Mouse (Mus musculus) neural tube, embryonic 10.5 days (tissue): Measurements from ENCODE around the gene Xrcc4.
"Not testable (repeated sequence)": the region's sequence is repeated elsewhere in the genome, so short reads cannot be mapped to it uniquely, and the experiment has no call there.

ENCODE experiments used
- DNase-seq: peaks from one replicate; pipeline ENCODE4 v3.0.0-alpha.2; 2017; ENCODE audit warnings: low spot score; ENCODE audit errors: extremely low spot score

Gene Xrcc4

DNA sequence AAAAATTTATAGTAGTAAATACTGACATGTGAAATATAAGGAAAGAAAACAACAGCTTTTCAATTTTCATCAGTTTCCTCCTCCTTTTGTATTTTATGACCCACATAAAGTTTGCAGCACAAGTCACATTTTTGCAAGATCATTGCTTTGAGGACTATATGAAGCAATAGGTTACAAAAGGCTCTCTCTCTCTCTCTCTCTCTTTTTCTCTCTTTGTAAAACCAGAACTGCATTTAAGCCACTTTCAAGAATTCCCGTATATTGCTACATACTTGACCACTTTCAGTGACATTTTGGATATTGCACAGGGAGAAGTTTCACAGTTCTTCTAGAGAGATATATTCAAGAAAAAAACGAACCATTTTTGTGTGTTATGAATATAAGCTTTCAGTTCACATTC is 261.6 kb downstream of the Xrcc4 start:
- DNase-seq, result no peak

DNA sequence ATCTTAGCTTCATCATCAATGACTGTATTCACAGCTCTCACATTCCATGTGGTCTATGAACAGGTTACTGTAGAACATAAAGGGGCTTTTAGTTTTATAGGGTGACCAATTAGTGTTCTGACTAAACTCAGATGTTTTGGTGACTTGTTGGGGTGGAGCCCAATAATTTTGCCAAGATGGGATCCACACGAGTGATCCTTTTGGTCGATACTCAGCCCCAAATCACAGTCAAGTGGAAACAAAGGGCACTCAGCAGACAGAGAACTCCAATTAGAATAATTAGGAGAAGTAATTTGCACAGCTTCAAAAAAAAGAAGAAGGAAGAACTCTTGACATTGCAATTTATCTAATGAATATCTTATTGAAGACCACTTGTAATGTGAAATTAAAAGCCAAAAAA is 274.9 kb downstream of the Xrcc4 start:
- DNase-seq, result no peak

DNA sequence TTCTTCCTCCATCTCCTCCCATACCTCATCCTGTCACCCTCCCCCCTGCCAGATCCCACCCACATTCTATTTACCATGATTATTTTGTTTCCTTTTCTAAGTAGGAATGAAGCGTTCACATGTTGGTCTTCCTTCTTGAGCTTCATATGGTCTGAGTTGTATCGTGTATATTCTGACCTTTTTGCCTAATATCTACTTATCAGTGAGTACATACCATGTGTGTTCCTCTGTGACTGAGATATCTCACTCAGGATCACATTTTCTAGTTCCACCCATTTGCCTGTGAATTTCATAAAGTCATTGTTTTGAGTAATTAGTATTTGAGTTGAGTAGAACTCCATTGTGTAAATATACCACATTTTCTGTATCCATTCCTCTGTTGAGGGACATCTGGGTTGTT is 277.2 kb downstream of the Xrcc4 start:
- DNase-seq, result no peak

DNA sequence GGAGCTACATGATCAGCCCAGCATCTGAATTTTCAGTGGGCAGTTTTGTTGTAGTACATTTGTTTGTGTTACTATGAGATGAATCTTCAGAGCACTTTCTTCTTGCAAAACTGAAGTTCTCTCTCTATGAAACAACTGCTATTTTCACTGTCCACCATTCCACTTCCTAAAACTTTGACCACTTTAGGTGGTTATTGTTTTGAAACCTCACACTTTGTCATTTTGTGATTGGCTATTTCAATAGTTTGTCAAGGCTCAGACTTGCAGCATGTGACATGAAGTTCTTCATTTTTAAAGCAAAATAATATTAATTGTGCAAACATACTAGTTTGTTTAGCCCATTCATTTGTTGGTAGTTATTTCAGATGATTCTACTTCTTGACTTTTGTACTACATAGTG is 280.4 kb downstream of the Xrcc4 start:
- DNase-seq, result no peak

DNA sequence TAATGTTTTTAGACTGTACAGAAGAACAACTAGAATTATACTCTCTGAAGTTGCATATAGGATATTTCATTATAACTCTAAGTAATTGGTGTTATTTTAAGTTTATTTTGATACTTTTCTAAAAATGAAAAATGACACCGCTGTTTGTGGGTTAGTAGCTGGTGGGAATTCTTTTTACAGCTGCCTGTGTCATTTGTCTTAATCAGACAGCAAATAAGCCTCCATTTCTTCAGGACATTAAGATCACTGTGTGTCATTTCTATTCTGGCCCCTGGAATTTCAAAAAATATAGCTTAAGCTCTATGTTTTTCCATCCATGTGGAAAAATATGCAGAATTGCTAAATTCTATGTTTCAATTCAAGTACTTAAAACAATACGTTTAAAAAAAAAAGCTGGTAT is 287.5 kb downstream of the Xrcc4 start:
- DNase-seq, result no peak

DNA sequence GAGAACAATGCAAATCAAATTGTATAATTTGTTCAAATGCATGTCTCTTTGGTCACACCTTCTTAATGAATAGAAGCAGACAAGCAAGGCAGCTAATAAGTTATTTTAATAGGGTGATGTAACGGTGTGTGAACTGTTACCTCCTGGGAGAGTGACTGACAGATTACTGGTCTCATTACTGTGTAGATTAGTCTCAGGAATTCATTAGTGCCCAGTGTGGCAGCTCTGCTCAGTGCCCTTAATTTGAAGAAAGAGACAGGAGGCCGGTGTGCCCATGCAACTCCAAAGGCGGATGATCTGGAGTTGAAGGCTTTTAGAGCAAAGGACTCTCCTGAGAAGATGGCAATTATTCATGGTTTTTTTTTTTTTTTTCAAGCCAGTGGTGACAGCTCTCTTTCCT is 291.7 kb downstream of the Xrcc4 start:
- DNase-seq, result no peak

DNA sequence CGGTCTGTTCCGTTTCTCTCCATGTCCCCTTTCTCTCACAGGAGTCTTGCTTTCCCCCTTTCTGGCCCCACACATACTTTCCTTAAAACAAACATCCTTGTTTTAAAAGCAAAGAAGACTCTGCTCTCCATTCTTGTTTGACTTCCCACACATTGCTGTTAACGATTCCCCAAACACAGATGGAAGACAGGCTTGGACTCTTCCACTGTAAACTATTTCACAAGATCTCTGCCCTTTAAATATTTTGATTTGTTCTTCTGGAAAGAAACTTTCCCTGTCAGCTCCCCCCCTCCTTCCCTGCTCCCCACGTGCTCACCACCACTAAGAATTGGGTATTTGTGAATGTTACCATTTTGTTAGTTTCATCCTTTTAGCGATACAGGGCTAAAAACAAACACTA is 297.9 kb downstream of the Xrcc4 start:
- DNase-seq, result no peak

DNA sequence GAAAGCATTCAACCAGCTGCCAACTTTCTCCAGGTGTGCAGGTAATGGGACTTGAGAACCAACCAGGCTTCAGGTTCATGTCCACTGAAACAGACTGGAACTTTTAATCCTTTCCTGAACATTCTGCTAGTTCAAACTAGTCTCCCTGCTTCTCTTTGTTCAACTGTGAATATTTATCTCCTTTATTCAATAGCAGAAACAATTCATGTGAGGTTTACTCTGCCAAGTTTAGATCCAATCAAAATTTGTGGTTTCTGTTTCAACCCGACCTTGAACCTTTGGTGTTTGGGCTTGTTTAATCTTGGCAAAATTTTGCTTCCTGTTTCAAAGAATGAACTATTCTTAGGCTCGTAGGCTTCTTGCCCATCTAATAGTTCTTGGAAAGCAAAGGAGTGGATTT is 306.5 kb downstream of the Xrcc4 start:
- no peak for DNase-seq

DNA sequence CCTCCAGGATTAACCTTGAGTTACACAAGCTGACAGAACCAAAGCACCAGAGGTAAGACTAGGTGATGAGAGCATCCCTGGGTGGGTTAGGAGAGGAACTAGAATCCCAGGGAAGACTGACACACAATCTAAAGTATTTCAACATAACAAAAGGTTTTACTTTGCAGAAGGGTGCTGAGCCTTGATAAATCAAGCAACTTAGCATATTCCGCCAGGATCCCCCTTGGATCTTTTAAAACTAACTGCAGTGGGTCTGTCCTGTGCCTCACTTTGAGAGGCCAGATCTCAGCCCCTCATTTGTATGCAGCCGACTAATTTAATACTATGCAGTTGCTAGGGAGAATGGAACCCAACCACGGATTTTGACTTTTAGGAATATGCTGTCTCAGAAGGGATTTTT is 309.1 kb downstream of the Xrcc4 start:
- DNase-seq, result no peak

DNA sequence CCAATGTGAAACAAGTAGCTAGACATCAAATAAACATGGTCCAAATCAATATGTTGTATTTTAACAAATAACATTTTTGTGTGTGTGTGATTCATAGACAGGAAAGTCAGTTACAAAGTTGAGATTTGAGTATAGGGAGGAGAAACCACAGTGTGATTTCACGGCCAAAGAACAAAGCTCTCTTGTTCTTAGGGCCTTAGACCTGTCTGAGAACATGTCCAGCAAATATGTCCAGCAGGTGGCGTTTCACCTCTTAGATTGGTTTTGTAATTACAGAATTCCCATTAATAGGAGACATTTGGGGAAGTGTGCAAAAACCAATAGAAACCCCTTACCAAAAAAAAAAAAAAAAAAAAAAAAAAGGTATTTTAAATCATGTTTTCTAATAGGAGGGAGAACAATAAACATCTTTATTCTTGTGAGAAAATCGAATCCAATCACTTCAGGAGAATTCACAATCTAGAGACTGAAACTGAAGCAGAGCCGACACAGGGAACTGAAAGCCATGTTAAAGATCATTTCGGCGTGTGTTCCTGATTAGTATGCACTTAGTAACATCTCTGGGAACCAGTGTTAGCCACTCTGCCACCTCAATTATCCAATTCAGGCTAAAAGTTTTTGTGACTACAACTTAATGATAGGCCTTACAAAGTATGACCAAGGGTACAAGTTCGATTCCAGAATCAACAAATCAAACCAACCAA is 310.0 kb downstream of the Xrcc4 start:
- peak; percentile 52 for DNase-seq

DNA sequence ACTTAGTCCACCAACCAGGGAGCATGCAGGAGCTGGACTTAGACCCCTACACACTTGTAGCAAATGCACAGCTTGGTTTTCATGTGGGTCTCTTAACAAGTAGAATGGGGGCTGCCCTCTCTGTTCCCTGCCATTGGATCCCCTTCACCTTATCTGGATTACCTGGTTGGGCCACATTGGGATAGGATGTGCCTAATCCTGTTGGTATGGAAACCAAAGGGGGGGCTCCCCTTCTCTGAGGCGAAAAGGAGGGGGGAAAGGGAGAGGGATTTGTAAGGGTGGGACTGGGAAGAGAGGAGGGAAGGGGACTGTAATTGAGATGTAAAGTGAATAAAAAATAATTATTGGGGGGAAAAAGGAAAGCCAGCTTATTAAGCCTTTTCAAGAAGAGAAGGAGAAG is 311.6 kb downstream of the Xrcc4 start:
- DNase-seq, result no peak

DNA sequence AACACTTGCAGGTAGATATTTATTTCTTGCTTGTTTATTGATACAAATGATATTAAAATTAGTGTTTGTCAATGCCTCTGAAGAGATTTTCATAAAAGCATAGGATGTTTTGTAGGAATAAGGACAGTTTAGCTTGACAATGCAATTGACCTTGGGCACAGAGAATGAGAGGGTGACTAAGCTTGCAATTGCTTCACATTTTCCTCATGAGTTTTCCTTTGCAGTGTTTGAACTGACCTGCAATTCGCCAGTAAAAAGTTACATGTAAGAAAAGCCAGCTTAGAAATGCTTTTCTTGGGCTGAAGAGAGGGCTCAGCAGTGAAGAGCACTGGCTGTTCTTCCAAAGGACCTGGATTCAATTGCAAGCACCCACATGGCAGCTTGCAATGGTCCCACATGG is 312.3 kb downstream of the Xrcc4 start:
- no peak for DNase-seq

DNA sequence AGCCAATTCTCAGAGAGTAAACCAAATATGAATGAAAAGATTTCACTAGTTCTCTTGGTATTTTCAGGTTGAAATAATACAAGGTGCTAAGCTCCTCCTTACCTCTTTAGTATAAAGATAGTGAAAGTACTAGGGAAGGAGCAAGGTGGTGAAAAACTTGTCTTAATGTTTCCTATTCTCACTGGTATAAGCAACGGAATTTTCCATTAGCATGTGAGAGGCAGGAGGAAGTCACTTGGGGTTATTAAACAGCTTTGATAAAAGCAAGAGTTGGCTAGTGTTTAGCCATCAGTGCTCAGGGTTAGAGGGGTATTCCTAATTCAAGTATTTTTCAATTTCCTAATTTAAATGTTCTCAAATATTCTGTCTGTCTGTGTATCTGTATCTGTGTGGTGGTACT is 322.9 kb downstream of the Xrcc4 start:
- no peak for DNase-seq

DNA sequence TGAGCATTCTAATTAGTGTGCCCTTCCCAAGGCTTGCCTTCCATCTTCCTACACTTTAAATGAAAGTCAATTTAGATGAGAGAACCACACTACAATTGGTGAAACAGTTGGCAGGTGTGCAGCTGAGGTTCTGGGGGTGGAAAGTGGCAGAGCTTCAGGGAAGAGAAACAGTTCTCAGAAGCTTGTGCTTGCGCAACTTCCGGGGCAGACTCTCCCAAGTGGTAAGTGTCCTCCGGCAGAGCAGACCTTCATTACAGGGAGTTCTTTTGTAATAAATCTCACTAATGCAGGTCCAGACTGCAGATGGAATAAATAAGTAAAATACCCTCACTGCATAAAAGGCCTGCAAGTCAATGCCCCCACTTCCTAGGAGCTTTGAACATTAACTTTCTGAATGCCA is 323.4 kb downstream of the Xrcc4 start:
- DNase-seq, result no peak

DNA sequence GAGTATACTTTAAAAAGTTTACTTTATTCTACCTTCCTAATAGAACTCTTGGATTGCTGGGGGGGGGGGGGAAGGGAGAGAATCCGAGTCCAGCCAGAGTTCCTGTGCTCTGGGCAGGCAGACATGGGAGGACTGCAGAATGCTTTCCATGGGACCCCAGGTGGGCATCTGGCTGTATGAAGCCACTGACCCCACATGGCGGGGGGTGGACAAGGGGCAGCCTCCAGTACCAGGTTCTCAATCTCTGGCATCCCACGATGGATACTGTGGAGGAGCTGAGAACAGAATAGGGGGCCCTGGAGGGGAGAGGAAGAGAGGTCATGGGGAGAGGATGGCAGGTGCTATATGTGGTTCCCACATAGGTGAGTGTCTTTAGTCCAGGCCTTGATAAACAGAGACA is 327.1 kb downstream of the Xrcc4 start:
- DNase-seq, result no peak

DNA sequence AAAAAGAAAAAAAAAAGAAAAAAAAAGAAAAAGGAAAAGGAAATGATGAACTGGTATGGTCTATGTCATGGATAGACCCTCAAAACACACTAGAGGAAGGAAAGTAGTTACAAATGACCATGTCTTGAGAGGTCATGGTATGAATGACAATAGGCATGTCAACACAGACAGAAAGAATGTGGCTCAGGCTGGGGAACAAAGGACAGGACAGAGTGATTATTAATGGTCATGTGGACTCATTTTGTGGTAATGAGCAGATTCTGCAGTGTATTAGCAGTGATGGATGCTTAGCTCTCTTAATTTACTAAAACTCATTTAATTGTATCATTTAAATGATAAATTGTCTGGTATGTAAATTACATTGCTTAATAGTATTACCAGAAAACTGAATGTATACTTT is 333.1 kb downstream of the Xrcc4 start:
- no peak for DNase-seq

DNA sequence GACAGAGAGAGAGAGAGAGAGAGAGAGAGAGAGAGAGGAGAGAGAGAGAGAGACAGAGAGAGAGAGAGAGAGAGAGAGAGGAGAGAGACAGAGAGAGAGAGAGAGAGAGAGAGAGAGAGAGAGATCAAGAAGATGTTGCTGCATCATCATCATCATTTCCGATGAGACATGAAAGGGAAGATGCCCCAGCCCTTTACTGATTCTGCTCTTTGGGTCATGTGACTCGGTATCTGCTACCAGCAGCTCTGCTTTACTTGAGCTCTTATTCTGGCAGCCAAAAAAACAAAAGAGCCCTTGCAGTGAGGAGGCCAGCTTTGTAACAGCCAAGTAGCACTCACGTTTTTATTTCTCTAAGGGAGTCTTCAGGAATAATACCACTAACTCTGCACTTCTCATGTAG is 338.8 kb downstream of the Xrcc4 start:
- not testable (repeated sequence) for DNase-seq

DNA sequence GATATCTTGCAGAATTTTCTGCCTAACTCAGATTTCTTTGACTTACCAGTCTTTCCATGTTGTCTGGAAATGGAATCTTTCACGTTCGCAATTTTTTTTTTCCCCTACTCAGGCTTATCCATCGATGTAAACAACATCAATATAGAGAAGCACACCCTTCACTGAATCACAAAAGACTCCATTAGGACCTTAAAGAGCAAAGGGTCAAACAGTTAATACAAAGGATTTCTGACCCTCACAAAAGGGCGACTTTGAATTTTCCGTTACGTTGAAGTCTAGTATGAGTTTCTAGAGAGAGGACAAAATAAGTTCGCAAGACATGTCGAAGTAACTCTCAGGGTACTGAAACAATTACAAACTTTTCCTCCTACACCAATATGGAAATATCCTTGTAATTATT is 346.2 kb downstream of the Xrcc4 start:
- no peak for DNase-seq

DNA sequence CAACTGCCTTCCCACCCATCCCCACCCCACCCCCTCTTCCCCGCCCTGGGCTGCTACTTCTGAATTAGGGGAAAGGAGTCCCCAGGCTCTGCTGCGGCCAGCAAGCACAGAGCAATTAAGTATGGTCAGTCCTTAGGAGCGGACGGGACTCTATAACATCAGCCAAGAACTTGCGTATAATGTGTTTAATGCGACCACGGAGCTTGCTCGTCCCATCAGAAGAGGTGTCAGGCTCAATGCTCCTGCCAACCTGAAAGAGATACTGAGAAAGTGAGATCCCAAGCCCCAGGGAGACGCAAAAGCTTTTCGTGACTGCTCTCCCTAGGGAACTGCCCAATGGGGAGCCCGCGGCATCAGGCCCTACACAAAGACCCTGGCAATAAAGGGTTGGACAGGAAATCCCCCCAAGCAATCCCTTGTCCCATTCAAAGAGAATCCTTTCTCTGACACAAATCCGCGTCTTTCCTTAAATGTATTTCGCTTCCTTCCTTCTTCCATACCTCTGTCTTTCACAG is 346.7 kb downstream of the Xrcc4 start:
- DNase-seq, result no peak

DNA sequence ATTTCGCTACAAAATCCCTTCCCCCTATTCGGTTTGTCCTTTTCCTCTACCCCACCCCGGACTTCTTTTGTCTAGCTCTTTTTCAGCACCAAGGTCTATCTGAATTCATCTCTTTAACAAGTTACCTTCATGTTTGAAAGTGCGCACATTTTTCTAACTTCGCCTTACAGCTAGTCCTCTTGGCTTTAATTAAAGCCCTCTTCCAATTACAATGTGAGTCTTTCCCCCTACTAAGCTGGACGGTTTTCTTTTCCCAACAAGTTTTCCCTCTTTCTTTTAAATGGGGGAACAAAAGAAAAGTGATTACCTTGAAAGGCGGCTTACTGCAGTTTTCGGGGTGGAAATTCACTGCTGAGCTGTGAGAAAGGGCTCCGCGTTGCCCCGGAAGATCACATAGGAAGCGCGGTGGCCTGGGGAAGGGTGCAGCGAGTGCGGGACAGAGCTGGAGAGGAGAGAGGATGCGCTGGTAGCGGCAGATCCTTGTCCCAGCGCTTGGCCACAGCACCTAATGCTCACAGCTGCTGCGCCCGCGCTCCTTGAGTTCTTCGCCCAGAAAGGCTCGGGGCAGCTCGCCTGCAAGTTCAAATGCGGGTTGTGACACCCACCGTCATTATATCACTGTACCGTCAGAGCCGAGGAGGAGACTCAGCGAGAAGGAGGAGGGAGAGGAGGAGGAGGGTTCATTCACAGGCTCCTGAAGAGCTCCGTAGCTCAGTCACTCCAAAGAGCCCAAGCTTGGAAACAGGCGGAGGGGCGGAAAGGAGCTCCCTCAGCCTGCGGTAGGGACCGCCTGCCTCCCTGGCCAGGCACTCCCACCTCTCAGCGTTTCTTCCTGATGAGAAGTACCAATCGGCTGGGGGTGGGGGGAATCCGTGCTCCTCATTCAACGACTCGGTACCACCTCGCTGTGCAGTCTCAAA is 347.4 kb downstream of the Xrcc4 start, which contains the start of gene Vcan:
TSS of gene Vcan (minus strand) at position 744 of the 920 bp plus-strand sequence.
- DNase-seq, result peak; percentile 81

DNA sequence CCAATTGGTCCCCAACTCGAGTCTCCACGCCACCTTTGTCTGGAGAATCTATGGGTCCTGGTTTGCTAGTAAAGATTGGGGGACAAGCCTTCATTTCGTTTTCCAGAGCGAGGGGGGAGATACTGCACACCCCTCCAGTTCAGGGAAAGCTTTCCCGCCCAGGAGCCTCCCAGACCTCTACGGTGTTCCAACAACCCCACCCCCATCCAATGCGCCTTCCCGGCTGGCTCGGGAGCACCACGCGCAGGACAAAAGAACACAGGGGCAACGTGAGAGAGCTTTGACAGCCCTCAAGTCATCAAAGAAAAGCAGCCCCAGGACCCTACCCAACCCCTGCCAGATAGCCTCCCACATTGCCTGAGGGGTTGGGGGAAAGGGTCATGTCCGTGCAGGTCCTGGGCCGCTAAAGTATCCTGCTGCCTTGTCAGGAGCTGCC is 348.3 kb downstream of the Xrcc4 start:
- peak; percentile 81 for DNase-seq
